Mouse (Mus musculus) neural tube, embryonic 11.5 days (tissue): ENCODE data around the gene Bola3. TPM values are rescaled to one million over a fixed set of nuclear protein-coding genes. Genes with fewer than 3 reads are reported as not detected.

Source experiments
- ATAC-seq: fragments of 200-750 bp; cut with Nextera tagmentation; 2 replicates; pipeline ENCODE4 v1.8.0; 2017; ENCODE audit warnings: moderate number of reproducible peaks, mild to moderate bottlenecking, moderate TSS enrichment, moderate library complexity; ENCODE audit not compliant: insufficient read depth, low FRiP score, low TSS enrichment
- DNase-seq: peaks from one replicate; pipeline ENCODE4 v3.0.0-alpha.2; 2015; ENCODE audit warnings: low spot score
- H3K27ac ChIP-seq: fragments of 300-500 bp; sonication (generic); 2 replicates; pipeline ENCODE4 v1.5.1; 2014; ENCODE audit warnings: low read depth, mild to moderate bottlenecking, low read length
- H3K27me3 ChIP-seq: fragments of 300-500 bp; sonication (generic); 2 replicates; pipeline ENCODE4 v1.6.1; 2014; ENCODE audit warnings: mild to moderate bottlenecking, low read length, mixed read lengths; ENCODE audit not compliant: control insufficient read depth, insufficient read depth
- H3K36me3 ChIP-seq: fragments of 300-500 bp; sonication (generic); 2 replicates; pipeline ENCODE4 v1.6.1; 2014; ENCODE audit warnings: mild to moderate bottlenecking, low read length, moderate library complexity, mixed read lengths; ENCODE audit not compliant: control insufficient read depth, insufficient read depth
- H3K4me1 ChIP-seq: fragments of 300-500 bp; sonication (generic); 2 replicates; pipeline ENCODE4 v1.6.1; 2014; ENCODE audit warnings: low read length, mixed read lengths; ENCODE audit not compliant: control insufficient read depth, insufficient read depth
- H3K4me2 ChIP-seq: fragments of 300-500 bp; sonication (generic); 2 replicates; pipeline ENCODE4 v1.6.1; 2014; ENCODE audit warnings: low read depth, mild to moderate bottlenecking, moderate library complexity
- H3K4me3 ChIP-seq: fragments of 300-500 bp; sonication (generic); 2 replicates; pipeline ENCODE4 v1.5.1; 2014; ENCODE audit warnings: low read depth, low read length
- H3K9ac ChIP-seq: fragments of 300-500 bp; sonication (generic); 2 replicates; pipeline ENCODE4 v1.6.1; 2014; ENCODE audit warnings: mild to moderate bottlenecking, low read length
- H3K9me3 ChIP-seq: fragments of 300-500 bp; sonication (generic); 2 replicates; pipeline ENCODE4 v1.6.1; 2016; ENCODE audit warnings: low read length; ENCODE audit not compliant: control insufficient read depth
- WGBS: fragments of 180-500 bp; shearing (Covaris S2); extraction: QIAGEN DNeasy Blood & Tissue Kit; methylation state at CpG from one replicate; pipeline ENCODE4 v1.1.7; 2014; 5-methylcytosine and 5-hydroxymethylcytosine counted together
- microRNA-seq: library from miRNA; unstranded; fragments of <30 nt; microRNA quantifications from one replicate; pipeline ENCODE4, GENCODE M21; 2016
- polyA plus RNA-seq: library from polyadenylated mRNA; unstranded; fragments of >200 nt; fragmentation: Nextera tagmentation; extraction: Ambion mirVana; gene quantifications from 2 replicates; pipeline ENCODE4 v1.2.1, GENCODE M21; 2014

The Bola3 gene
- polyA plus RNA-seq, 1 experiment from 2014 or later: 115 TPM

DNA sequence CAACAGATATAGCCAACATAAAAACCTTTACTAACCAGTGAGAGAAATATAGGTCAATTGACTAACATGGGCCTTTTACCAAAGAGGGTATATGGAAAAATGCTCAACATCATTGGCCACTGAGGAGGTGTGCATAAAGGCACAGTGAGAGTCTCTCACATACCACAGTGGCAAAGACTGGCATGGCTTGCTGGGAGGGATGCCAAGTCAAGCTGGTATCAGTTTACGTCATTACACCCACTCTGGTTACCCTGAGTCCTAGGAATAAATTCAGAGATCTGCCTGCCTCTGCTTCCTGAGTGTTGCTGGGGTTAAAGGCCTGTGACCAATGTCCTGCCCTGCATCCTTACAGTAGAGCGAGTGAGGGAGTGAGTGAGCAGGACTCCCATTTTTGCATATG, 47.8 kb downstream of the Bola3 start:
- Histone ChIP-seq H3K27ac (no peak overlapping the region), H3K27me3 (no peaks in the 10 kb centered on the region), H3K9ac (no peak overlapping the region), H3K4me2 (no peak overlapping the region), H3K4me1 (no peaks in the 10 kb centered on the region), H3K36me3 (peaks cover 9% of the 10 kb centered on the region), H3K9me3 (no peaks in the 10 kb centered on the region), H3K4me3 (no peak overlapping the region)
- DNase-seq: no peak
- no peak for ATAC-seq
- 91% methylated on average over 2 of the region's 2 CpGs for WGBS

DNA sequence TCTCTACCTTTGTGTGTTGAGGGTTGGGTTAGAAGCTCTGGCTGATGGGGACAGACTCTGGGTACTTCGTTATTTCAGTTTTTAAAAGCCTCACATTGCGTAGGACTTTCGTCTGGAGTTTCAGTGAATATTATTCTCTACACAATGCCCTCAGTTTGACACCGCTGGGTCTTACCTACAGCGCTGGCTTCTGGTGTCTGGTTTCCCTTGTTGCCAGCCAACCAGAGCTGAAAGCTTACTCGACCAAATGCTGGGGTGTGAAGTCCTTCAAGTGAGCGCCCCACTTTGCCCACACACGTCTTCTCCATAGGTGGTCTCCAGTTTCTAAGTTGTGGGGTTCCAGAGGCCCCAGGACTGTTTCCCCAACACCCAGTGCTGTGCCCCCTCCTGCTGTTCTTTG, 48.8 kb downstream of the Bola3 start:
- H3K27me3 ChIP-seq: no peaks in the 10 kb centered on the region
- H3K4me2 ChIP-seq: no peak overlapping the region
- no peak overlapping the region for H3K4me3 ChIP-seq
- no peaks in the 10 kb centered on the region for H3K4me1 ChIP-seq
- no peak overlapping the region for H3K27ac ChIP-seq
- DNase-seq: no peak
- no peak overlapping the region for H3K9ac ChIP-seq
- H3K9me3 ChIP-seq: no peaks in the 10 kb centered on the region
- peaks cover 14% of the 10 kb centered on the region for H3K36me3 ChIP-seq
- no peak for ATAC-seq
- WGBS: 75% methylated on average over 8 of the region's 8 CpGs

DNA sequence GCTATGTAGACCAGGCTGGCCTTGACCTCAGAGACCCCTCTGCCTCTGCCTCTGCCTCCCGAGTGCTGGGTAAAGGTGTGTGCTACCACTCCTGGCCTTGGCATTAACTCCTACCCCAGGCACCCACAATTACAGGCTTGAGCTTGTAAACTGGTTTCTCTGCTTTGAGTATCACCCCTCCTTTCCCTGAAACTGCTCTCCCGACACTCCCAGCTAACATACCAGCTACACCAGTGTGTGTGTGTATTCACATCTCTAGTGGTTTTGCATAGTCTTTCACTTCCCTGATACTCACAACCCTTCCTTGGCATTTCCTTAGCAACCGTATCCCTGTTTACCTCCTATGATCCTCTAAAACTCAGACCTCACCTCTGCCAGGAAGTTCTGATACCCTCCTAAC, 50.8 kb downstream of the Bola3 start:
- no peaks in the 10 kb centered on the region for H3K27me3 ChIP-seq
- H3K9me3 ChIP-seq: no peaks in the 10 kb centered on the region
- no peak overlapping the region for H3K4me3 ChIP-seq
- H3K27ac ChIP-seq: no peak overlapping the region
- peaks cover 33% of the 10 kb centered on the region for H3K36me3 ChIP-seq
- H3K4me1 ChIP-seq: no peaks in the 10 kb centered on the region
- no peak for ATAC-seq
- H3K9ac ChIP-seq: no peak overlapping the region
- whole genome bisulfite sequencing: 92% methylated on average over 3 of the region's 3 CpGs
- DNase-seq: no peak
- H3K4me2 ChIP-seq: no peak overlapping the region

- Histone ChIP-seq H3K27ac (no peak overlapping the region), H3K4me3 (no peak overlapping the region), H3K36me3 (peaks cover 30% of the 10 kb centered on the region), H3K9me3 (no peaks in the 10 kb centered on the region), H3K4me2 (no peak overlapping the region), H3K4me1 (no peaks in the 10 kb centered on the region), H3K27me3 (no peaks in the 10 kb centered on the region), H3K9ac (no peak overlapping the region)
- WGBS: 97% methylated on average over 8 of the region's 8 CpGs
- ATAC-seq: no peak
- DNase-seq: no peak
Observed at GRCm38 (mm10) chr6:83403481-83403880, 54.5 kb downstream of the Bola3 start.

GRCm38 (mm10) chr6:83404571-83404970, 55.6 kb downstream of the Bola3 start:
- DNase-seq (no peak), ATAC-seq (no peak)
- 94% methylated on average over 13 of the region's 13 CpGs for WGBS
- Histone ChIP-seq H3K36me3 (peaks cover 28% of the 10 kb centered on the region), H3K4me3 (no peak overlapping the region), H3K9ac (no peak overlapping the region), H3K27ac (no peak overlapping the region), H3K4me2 (no peak overlapping the region), H3K9me3 (no peaks in the 10 kb centered on the region), H3K4me1 (no peaks in the 10 kb centered on the region), H3K27me3 (no peaks in the 10 kb centered on the region)

- no peak overlapping the region for H3K9ac ChIP-seq
- DNase-seq (no peak), ATAC-seq (no peak)
- WGBS: 89% methylated on average over 7 of the region's 7 CpGs
- no peaks in the 10 kb centered on the region for H3K9me3 ChIP-seq
- H3K27me3 ChIP-seq: no peaks in the 10 kb centered on the region
- H3K4me2 ChIP-seq: no peak overlapping the region
- peaks cover 28% of the 10 kb centered on the region for H3K36me3 ChIP-seq
- H3K4me1 ChIP-seq: peaks cover 5% of the 10 kb centered on the region
- H3K27ac ChIP-seq: no peak overlapping the region
- no peak overlapping the region for H3K4me3 ChIP-seq
Observed at GRCm38 (mm10) chr6:83405511-83406064, 56.6 kb downstream of the Bola3 start.

GRCm38 (mm10) chr6:83408510-83408909, 59.6 kb downstream of the Bola3 start:
- DNase-seq: no peak
- H3K9me3 ChIP-seq: no peaks in the 10 kb centered on the region
- 95% methylated on average over 9 of the region's 9 CpGs for WGBS
- no peak overlapping the region for H3K4me2 ChIP-seq
- H3K9ac ChIP-seq: no peak overlapping the region
- H3K4me1 ChIP-seq: peaks cover 20% of the 10 kb centered on the region
- peaks cover 15% of the 10 kb centered on the region for H3K36me3 ChIP-seq
- no peak overlapping the region for H3K27ac ChIP-seq
- no peak overlapping the region for H3K4me3 ChIP-seq
- ATAC-seq: no peak
- no peaks in the 10 kb centered on the region for H3K27me3 ChIP-seq

Small RNA genes within 50 kb of the gene (microRNA-seq; reads per million reads assigned to microRNA genes)
- gene Mir6374: not detected

Other genes with a start within 250 kb of the Bola3 start
- 3.3 and 3.5 TPM in 2 replicates for gene Ccdc142, start 247.5 kb upstream of the Bola3 start, polyA plus RNA-seq
- gene Gm42688, start 247.5 kb upstream of the Bola3 start, polyA plus RNA-seq: 2.1 and 2.7 TPM in 2 replicates
- 118 and 123 TPM in 2 replicates for gene Mrpl53, start 240.1 kb upstream of the Bola3 start, polyA plus RNA-seq
- 30.5 and 31.9 TPM in 2 replicates for gene Mogs, start 233.7 kb upstream of the Bola3 start, polyA plus RNA-seq
- 169 and 177 TPM in 2 replicates for gene Wbp1, start 227.6 kb upstream of the Bola3 start, polyA plus RNA-seq
- gene Ino80b, start 223.7 kb upstream of the Bola3 start, polyA plus RNA-seq: 19.8 and 23.4 TPM in 2 replicates
- gene Rtkn, start 213.7 kb upstream of the Bola3 start, polyA plus RNA-seq: 20.6 and 22.1 TPM in 2 replicates
- 12.2 and 14.5 TPM in 2 replicates for gene Wdr54, start 192.8 kb upstream of the Bola3 start, polyA plus RNA-seq
- 1.4 and 1.5 TPM in 2 replicates for gene 1700003E16Rik, start 192.7 kb upstream of the Bola3 start, polyA plus RNA-seq
- 114 and 125 TPM in 2 replicates for gene Dctn1, start 183.2 kb upstream of the Bola3 start, polyA plus RNA-seq
- 0.28 and 0.77 TPM in 2 replicates for gene Slc4a5, start 129.3 kb upstream of the Bola3 start, polyA plus RNA-seq
- gene Mthfd2, start 23.2 kb upstream of the Bola3 start, polyA plus RNA-seq: 43.1 and 45.7 TPM in 2 replicates
- 69.5 and 72.3 TPM in 2 replicates for gene Mob1a, start 23.1 kb upstream of the Bola3 start, polyA plus RNA-seq
- gene Tet3, start 109.9 kb downstream of the Bola3 start, polyA plus RNA-seq: 47.3 and 48.8 TPM in 2 replicates
- gene Dguok, start 157.8 kb downstream of the Bola3 start, polyA plus RNA-seq: 56.3 and 63.0 TPM in 2 replicates
- 0.66 and 1.8 TPM in 2 replicates for gene Actg2, start 187.1 kb downstream of the Bola3 start, polyA plus RNA-seq
- 24.7 and 27.9 TPM in 2 replicates for gene Stambp, start 223.6 kb downstream of the Bola3 start, polyA plus RNA-seq